Mouse (Mus musculus) intestine, embryonic 16.5 days (tissue): ENCODE measurements around the gene Samd4. TPM values are rescaled to one million over a fixed set of nuclear protein-coding genes. Genes with fewer than 3 reads are reported as not detected.

Experiments
- ATAC-seq: fragments of 200-750 bp; cut with Nextera tagmentation; 2 replicates; pipeline ENCODE4 v1.8.0; 2017; ENCODE audit warnings: moderate TSS enrichment, moderate library complexity
- H3K27ac ChIP-seq: fragments of 300-500 bp; sonication (generic); 2 replicates; pipeline ENCODE4 v1.5.1; 2014; ENCODE audit warnings: mild to moderate bottlenecking, low read length
- H3K27me3 ChIP-seq: fragments of 300-500 bp; sonication (generic); replicated peaks from 2 replicates; pipeline ENCODE4 v1.6.1; 2014; ENCODE audit warnings: low read length, control low read depth, mixed read lengths; ENCODE audit not compliant: control insufficient read depth, insufficient read depth
- H3K36me3 ChIP-seq: fragments of 300-500 bp; sonication (generic); 2 replicates; pipeline ENCODE4 v1.6.1; 2014; ENCODE audit warnings: low read length, control low read depth; ENCODE audit not compliant: control insufficient read depth, insufficient read depth
- H3K4me1 ChIP-seq: fragments of 300-500 bp; sonication (generic); 2 replicates; pipeline ENCODE4 v1.6.1; 2014; ENCODE audit warnings: low read length, control low read depth, mixed read lengths; ENCODE audit not compliant: control insufficient read depth, insufficient read depth
- H3K4me2 ChIP-seq: fragments of 300-500 bp; sonication (generic); 2 replicates; pipeline ENCODE4 v1.6.1; 2014; ENCODE audit warnings: low read depth, low read length, control low read depth
- H3K4me3 ChIP-seq: fragments of 300-500 bp; sonication (generic); 2 replicates; pipeline ENCODE4 v1.5.1; 2014; ENCODE audit warnings: mild to moderate bottlenecking, low read length
- H3K9ac ChIP-seq: fragments of 300-500 bp; sonication (generic); 2 replicates; pipeline ENCODE4 v1.6.1; 2014; ENCODE audit warnings: low read depth, low read length
- H3K9me3 ChIP-seq: fragments of 300-500 bp; sonication (generic); 2 replicates; pipeline ENCODE4 v1.6.1; 2016; ENCODE audit warnings: low read length, control low read depth; ENCODE audit not compliant: control insufficient read depth
- WGBS: fragments of 180-500 bp; shearing (Covaris S2); extraction: QIAGEN DNeasy Blood & Tissue Kit; methylation state at CpG from one replicate; pipeline ENCODE4 v1.1.7; 2014; 5-methylcytosine and 5-hydroxymethylcytosine counted together
- polyA plus RNA-seq: library from polyadenylated mRNA; unstranded; fragments of >200 nt; fragmentation: Nextera tagmentation; extraction: Ambion mirVana; gene quantifications from 2 replicates; pipeline ENCODE4 v1.2.1, GENCODE M21; 2015

The Samd4 gene
- polyA plus RNA-seq, 1 experiment from 2014 or later, result 4.2 TPM

DNA sequence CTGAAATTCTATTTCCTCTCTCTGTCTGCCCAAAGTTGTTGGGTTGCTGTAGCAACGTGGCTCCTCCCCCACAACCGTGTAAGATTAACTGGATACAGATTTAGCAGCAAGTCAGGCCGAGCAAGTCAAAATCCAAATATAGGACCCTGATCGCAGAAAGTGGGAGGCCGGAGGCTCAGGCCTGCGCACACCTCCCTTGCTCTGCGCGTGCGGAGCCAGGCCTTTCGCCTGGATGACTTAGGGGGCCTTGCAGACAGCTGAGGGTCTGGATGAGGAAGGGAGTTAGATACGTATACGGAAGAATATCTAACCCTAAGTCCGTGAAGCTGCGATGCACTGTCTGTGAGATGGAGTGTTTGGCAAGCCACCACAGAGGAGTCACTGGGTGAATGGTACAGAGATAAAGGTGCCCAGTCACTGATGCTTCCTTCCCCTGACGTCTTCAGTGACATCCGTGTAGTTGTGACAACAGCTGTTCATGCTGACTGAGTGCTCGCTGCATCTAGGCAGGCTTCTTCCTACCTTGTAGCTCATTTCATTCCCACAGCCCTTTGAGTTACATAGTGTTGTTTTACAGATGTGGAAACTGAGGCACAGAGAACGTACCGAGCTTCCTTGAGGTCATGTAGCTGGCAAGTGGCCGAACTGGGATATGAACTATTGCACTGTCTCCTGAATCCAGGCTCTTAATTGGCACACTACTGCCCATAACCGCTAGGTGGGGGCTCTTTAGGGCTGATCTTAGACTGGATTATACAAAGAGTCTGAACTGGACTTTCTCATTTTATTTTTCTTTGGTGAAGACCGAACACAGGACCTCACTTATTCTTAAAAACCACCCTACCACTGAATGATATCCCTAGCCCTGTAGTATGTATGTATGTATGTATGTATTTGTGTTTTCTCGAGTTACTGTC, 59.5 kb downstream of the Samd4 start:
- H3K36me3 ChIP-seq, result no peaks in the 10 kb centered on the region
- peak; percentile 77 for ATAC-seq
- H3K4me3 ChIP-seq, result no peak overlapping the region
- H3K27me3 ChIP-seq, result no peaks in the 10 kb centered on the region
- H3K27ac ChIP-seq, result peak overlapping the region; percentile 54; the same call in 1 of the 2 replicates
- H3K4me1 ChIP-seq, result peaks cover 8% of the 10 kb centered on the region
- no peaks in the 10 kb centered on the region for H3K9me3 ChIP-seq
- 52% methylated on average over 23 of the region's 23 CpGs for WGBS
- no peak overlapping the region for H3K4me2 ChIP-seq
- no peak overlapping the region for H3K9ac ChIP-seq

DNA sequence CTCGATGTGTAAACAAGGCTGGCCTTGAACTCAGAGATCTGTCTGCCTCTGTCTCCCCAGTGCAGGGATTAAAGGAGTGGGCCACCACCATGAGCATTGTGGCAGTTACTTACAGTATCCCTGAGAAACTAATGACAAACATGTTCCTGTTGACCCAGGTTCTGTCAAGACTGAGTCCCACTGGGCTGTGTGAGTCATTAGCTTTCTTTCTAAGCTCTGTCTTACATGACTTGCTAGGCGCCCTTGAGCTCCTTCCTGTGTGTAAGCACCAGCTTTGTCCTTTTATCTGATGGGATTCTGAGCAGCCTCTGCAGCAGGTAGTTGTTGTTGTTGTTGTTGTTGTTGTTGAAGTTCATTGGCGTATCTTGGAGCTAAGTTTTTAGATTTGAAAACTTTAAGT, 61.8 kb downstream of the Samd4 start:
- 78% methylated on average over 3 of the region's 3 CpGs for WGBS
- Histone ChIP-seq H3K9me3 (no peaks in the 10 kb centered on the region), H3K27me3 (no peaks in the 10 kb centered on the region), H3K4me2 (no peak overlapping the region), H3K4me3 (no peak overlapping the region), H3K36me3 (no peaks in the 10 kb centered on the region), H3K27ac (no peak overlapping the region), H3K9ac (no peak overlapping the region), H3K4me1 (peaks cover 8% of the 10 kb centered on the region)
- no peak for ATAC-seq

DNA sequence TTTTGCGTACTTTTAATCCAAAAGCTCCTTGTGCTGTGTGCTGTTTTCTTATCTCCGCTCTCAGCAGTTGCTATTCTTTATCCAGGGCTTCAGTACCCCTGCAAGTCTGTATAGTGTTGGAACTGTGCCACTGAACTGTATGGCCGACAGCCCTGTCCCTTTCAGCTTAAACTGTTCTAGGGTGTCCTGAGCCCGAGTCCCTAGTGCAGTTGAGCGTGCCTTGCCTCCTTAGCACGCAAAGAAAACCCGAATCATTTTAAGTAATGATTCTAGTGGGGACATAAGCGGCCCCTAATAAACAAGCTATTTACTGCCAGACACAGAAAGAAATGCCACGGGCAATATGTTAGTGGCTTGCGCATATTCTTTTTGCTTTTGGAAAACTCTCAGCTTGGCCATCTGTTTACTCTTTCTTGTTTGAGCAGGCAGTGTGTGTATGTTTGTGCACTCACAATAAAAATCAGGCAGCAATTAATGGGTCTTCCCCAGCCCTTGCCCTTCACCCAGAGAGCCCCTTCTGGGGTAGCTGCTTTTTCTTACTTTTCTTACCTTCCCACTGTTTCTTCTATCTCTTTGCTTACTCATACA, 63.3 kb downstream of the Samd4 start:
- 67% methylated on average over 10 of the region's 10 CpGs for WGBS
- no peak overlapping the region for H3K4me3 ChIP-seq
- peaks cover 12% of the 10 kb centered on the region for H3K4me1 ChIP-seq
- no peak for ATAC-seq
- H3K27me3 ChIP-seq, result no peaks in the 10 kb centered on the region
- H3K9me3 ChIP-seq, result no peaks in the 10 kb centered on the region
- no peaks in the 10 kb centered on the region for H3K36me3 ChIP-seq
- H3K27ac ChIP-seq, result no peak overlapping the region
- no peak overlapping the region for H3K9ac ChIP-seq
- H3K4me2 ChIP-seq, result no peak overlapping the region

DNA sequence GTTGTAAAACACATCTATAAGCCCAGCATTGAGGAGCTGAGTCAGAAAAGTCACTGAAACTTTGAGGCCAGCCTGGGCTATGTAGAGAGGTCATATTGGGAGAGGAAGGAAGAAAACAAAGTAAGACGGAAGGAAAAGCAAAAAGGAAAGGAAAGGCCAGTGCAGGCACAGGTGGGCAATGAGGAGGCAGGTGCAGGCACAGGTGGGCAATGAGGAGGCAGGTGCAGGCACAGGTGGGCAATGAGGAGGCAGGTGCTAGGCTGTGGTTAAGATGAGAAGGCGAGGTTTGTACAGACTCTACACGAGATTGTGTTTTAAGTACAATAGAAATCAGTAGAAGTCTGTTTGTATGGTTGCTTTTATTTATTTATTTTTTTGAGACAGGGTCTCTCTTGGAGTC, 65.0 kb downstream of the Samd4 start:
- ATAC-seq, result no peak
- WGBS, result 95% methylated on average over 3 of the region's 3 CpGs

DNA sequence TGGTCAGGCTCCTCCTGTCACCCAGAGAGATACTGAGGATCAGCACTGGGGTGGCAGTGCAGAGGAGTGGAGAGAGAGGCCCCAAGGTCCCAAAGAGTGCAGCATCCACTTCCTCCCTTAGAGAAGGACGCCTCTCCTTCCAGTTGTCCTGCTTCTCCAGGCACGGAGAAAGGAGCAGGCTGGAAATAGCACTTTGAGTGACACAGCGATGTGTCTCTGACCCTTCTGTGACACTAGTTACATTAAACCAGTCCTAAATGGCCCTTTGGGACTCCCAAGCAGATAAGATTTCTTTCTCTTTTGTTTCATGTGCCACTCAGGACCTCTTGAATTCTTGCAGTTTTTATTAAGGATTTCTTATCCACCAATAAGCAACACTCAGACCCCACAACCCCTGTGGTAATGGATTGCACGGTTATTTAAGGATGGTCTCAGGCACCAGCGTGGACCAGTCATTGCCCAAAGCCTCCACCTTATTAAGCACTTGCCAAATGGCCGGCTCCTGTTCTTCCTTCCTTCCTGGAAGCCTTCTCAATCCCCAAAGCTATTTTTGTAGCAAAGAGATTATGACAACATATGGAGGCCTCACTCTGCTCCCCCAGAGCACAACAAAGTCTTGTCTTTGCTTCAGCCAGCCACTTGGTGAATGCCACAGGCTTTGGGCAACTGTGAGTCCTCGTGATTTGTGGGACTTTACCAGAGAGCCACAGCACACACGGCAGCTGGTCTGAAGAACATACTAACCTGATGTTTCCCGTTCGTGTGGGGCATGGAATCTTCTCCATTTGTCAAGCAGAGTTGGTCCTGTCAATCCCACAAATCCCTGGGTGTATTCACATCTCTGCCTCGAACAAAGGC, 68.1 kb downstream of the Samd4 start:
- no peak overlapping the region for H3K4me2 ChIP-seq
- no peak overlapping the region for H3K4me3 ChIP-seq
- 52% methylated on average over 11 of the region's 11 CpGs for WGBS
- ATAC-seq, result no peak
- H3K9ac ChIP-seq, result no peak overlapping the region
- H3K27ac ChIP-seq, result no peak overlapping the region
- no peaks in the 10 kb centered on the region for H3K27me3 ChIP-seq
- peaks cover 8% of the 10 kb centered on the region; the same call in 1 of the 2 replicates for H3K4me1 ChIP-seq
- no peaks in the 10 kb centered on the region for H3K9me3 ChIP-seq
- no peaks in the 10 kb centered on the region for H3K36me3 ChIP-seq

More for the DNA sequence above, 65.0 kb downstream of the Samd4 start:
- H3K27me3 ChIP-seq, result no peaks in the 10 kb centered on the region
- H3K4me2 ChIP-seq, result no peak overlapping the region
- H3K4me1 ChIP-seq, result peaks cover 4% of the 10 kb centered on the region; the same call in 1 of the 2 replicates
- H3K36me3 ChIP-seq, result no peaks in the 10 kb centered on the region
- no peak overlapping the region for H3K9ac ChIP-seq
- H3K4me3 ChIP-seq, result no peak overlapping the region
- H3K9me3 ChIP-seq, result no peaks in the 10 kb centered on the region
- H3K27ac ChIP-seq, result no peak overlapping the region

DNA sequence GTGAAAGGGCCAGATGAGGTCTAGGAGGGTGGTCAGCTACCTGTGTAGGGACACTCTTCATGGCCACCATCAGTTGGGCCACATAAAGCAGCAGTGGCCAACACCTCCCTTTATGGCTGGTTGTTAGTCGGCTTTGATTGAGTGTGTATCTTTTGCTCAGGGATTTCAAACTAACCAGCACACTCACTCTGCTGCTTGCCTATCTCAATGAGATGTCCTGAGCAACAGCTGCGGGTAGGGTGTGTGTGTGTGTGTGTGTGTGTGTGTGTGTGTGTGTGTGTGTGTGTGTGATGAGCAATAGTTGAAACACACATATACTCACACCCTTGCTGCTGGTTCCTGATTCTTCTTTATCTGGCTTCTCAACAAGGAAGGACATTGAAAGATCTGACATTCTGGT, 69.6 kb downstream of the Samd4 start:
- 67% methylated on average over 2 of the region's 2 CpGs for WGBS
- no peak overlapping the region for H3K4me3 ChIP-seq
- H3K4me2 ChIP-seq, result no peak overlapping the region
- H3K4me1 ChIP-seq, result peaks cover 11% of the 10 kb centered on the region; the same call in 1 of the 2 replicates
- no peaks in the 10 kb centered on the region for H3K9me3 ChIP-seq
- no peak for ATAC-seq
- no peaks in the 10 kb centered on the region for H3K36me3 ChIP-seq
- H3K27me3 ChIP-seq, result no peaks in the 10 kb centered on the region
- no peak overlapping the region for H3K9ac ChIP-seq
- no peak overlapping the region for H3K27ac ChIP-seq

DNA sequence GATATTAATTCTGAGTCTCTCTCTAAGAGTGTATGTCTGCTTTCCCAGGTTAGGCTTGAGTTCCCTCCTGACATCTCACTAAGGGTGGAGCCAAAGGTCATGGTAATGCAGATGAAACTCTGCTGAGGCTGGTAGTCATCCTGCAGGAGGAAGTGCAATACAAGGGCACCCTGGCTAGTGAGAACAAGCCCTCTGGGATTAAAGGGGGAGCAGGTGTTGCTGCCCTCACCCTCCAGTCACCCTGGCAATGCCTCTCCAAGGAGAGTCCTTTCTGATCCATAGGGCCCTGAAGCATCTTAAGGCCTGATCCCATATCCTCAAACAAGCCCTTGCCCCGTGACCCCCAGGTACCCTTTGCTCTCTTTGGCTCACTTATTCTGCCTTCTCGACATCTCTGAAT, 72.5 kb downstream of the Samd4 start:
- 69% methylated on average over 2 of the region's 2 CpGs for WGBS
- no peak for ATAC-seq
- H3K4me3 ChIP-seq, result no peak overlapping the region
- no peaks in the 10 kb centered on the region for H3K9me3 ChIP-seq
- H3K9ac ChIP-seq, result no peak overlapping the region
- H3K27ac ChIP-seq, result no peak overlapping the region
- no peak overlapping the region for H3K4me2 ChIP-seq
- no peaks in the 10 kb centered on the region for H3K27me3 ChIP-seq
- no peaks in the 10 kb centered on the region for H3K36me3 ChIP-seq
- H3K4me1 ChIP-seq, result peaks cover 11% of the 10 kb centered on the region; the same call in 1 of the 2 replicates

DNA sequence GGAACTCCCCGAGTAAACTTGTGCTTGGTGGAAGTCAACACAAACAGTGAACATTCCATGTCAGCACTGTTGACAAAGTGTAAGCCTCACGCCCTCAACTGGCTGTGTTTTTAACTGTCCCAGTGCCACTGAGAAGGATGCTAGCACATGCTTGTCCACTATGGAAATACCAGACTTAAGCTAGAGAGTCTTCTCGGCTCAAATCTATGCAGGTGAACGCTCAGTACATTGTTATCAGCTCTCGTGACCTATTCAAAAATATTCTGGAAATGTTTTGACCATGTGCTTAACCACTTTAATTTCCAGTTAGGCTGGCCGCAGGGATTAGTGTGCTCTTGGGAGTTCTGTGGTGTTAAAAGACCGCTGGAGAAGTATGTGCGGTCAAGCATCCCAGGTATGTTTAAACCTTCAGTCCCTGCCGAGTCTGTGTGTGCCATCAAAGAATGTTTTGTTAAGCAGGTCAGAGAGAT, 73.0 kb downstream of the Samd4 start:
- Histone ChIP-seq H3K4me2 (no peak overlapping the region), H3K9ac (no peak overlapping the region)
- WGBS, result 33% methylated on average over 9 of the region's 9 CpGs

DNA sequence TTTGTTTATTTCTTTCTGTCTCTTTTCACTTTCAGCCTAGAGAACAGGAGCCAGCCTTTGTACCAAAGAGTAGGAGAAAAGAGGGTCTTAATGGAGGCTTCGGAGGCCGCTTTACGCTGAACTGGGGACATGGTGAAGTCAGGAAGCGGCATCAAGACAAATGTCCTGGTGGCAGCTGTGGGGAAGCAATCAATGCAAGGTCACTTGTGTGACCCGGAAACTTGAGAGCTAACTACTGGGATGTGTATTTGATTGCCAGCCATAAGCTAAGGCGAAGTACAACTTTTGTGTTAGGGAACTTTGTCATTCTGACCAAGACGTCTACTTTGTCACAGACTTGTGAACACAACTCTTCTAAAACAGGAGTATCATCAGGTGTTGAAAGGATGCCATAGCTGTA, 73.5 kb downstream of the Samd4 start:
- no peak overlapping the region for H3K27ac ChIP-seq

More for the DNA sequence above, 73.0 kb downstream of the Samd4 start:
- Histone ChIP-seq H3K36me3 (no peaks in the 10 kb centered on the region), H3K27me3 (no peaks in the 10 kb centered on the region), H3K4me1 (0 out of 2 replicates have a peak, but pooled peaks cover 8% of the 10 kb centered on the region), H3K9me3 (no peaks in the 10 kb centered on the region), H3K27ac (no peak overlapping the region), H3K4me3 (no peak overlapping the region)
- ATAC-seq, result no peak

More for the DNA sequence above, 73.5 kb downstream of the Samd4 start:
- no peaks in the 10 kb centered on the region for H3K36me3 ChIP-seq
- 35% methylated on average over 7 of the region's 7 CpGs for WGBS
- H3K27me3 ChIP-seq, result no peaks in the 10 kb centered on the region
- no peak overlapping the region for H3K4me2 ChIP-seq
- H3K9ac ChIP-seq, result no peak overlapping the region
- H3K9me3 ChIP-seq, result no peaks in the 10 kb centered on the region
- ATAC-seq, result no peak
- H3K4me3 ChIP-seq, result no peak overlapping the region
- 0 out of 2 replicates have a peak, but pooled peaks cover 8% of the 10 kb centered on the region for H3K4me1 ChIP-seq
